Mouse (Mus musculus): ENCODE measurements at regions not wholly inside any gene's neighbourhood (a gene's known extent, or its start where the extent isn't known, plus 50 kb on each side); places are given as distances from the start of the nearest gene placed in this dataset.

DNA sequence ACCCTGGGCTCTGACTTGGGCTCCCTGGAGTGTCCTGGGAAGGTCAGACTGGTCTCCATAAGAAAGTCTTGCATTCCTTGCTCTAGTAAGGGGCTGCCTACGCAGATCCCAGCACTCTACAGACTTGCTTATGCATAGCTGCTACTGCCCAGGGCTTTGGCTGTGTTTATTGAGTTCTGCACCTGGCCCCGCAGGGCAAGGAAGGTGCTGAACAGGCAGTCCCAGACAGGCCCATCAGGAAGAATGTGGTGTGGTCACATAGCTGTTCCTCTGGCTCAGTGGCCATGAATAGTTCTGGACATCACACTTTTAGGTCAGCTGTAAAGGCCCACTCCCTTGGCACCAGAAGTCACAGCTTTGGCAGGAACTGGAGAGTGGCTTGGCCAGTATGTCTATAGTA lies 70.6 kb downstream of the Cryaa start:
- Histone ChIP-seq H3K4me1 (replicated peaks; ENCODE audit: control insufficient read depth, insufficient read depth, low read length) (no peaks in the 10 kb centered on the region), H3K4me2 (replicated peaks; ENCODE audit: low read depth, low read length) (no peak overlapping the region), H3K36me3 (ENCODE audit: control insufficient read depth, insufficient read depth, low read length) (no peaks in the 10 kb centered on the region), H3K27me3 (ENCODE audit: control insufficient read depth, insufficient read depth, low read length) (no peaks in the 10 kb centered on the region), H3K27ac (ENCODE audit: low read depth, low read length) (no peak overlapping the region), H3K9me3 (ENCODE audit: control insufficient read depth, low read length) (no peaks in the 10 kb centered on the region), H3K4me3 (ENCODE audit: low read depth, low read length) (no peak overlapping the region), H3K9ac (ENCODE audit: low read depth, low read length) (no peak overlapping the region)
- DNase-seq (ENCODE audit: low spot score) (no peak), ATAC-seq (ENCODE audit: low FRiP score) (no peak)
- WGBS, result 82% methylated on average over 2 of the region's 2 CpGs

DNA sequence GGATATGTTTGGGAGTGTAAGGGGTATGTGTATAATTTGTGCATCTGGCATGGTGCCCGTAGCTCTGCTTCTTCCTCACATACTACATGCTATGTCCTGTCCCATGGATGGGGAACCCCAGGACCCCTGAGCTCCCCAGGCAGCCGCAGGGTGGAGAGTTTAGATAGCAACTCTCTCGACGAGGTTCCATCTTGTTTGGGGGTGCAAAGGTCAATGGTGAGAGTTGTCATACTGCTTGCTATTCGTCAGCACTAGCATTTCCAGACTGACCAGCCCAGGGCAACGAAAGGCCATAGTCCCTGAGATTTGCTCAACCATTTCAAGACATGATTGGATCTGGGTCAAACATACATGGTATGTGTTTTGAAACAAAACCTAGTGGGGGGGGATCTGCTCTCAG lies 71.4 kb downstream of the Cryaa start:
- no peak overlapping the region for H3K4me2 ChIP-seq (replicated peaks; ENCODE audit: low read depth, low read length)
- no peak overlapping the region for H3K9ac ChIP-seq (ENCODE audit: low read depth, low read length)
- H3K36me3 ChIP-seq (ENCODE audit: control insufficient read depth, insufficient read depth, low read length), result no peaks in the 10 kb centered on the region
- no peak overlapping the region for H3K4me3 ChIP-seq (ENCODE audit: low read depth, low read length)
- DNase-seq (ENCODE audit: low spot score) (no peak), ATAC-seq (ENCODE audit: low FRiP score) (no peak)
- 77% methylated on average over 6 of the region's 6 CpGs for WGBS
- no peak overlapping the region for H3K27ac ChIP-seq (ENCODE audit: low read depth, low read length)
- no peaks in the 10 kb centered on the region for H3K9me3 ChIP-seq (ENCODE audit: control insufficient read depth, low read length)
- H3K27me3 ChIP-seq (ENCODE audit: control insufficient read depth, insufficient read depth, low read length), result no peaks in the 10 kb centered on the region
- H3K4me1 ChIP-seq (replicated peaks; ENCODE audit: control insufficient read depth, insufficient read depth, low read length), result no peaks in the 10 kb centered on the region

DNA sequence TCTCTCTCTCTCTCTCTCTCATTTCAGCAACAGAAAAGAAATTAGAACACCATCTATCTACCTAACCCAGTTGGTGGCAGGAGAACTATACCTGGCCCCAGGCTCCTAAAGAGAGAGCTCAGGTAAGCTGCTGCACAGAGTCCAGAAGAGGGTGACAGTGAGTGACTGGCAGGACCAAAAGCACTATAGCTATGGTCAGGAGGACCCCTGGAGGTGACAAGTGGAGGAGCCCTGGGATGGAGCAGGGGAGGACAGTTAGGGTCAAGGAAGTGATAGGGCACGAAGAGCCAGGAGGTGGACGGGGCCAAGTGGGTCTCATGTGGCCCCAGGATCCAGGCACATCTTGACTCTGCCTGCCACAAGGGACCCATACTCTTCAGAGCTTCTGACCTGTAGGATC lies 73.7 kb downstream of the Cryaa start:
- ATAC-seq (ENCODE audit: low FRiP score) (no peak), DNase-seq (ENCODE audit: low spot score) (no peak)
- Histone ChIP-seq H3K27me3 (ENCODE audit: control insufficient read depth, insufficient read depth, low read length) (no peaks in the 10 kb centered on the region), H3K4me1 (replicated peaks; ENCODE audit: control insufficient read depth, insufficient read depth, low read length) (no peaks in the 10 kb centered on the region), H3K36me3 (ENCODE audit: control insufficient read depth, insufficient read depth, low read length) (no peaks in the 10 kb centered on the region), H3K27ac (ENCODE audit: low read depth, low read length) (no peak overlapping the region), H3K9ac (ENCODE audit: low read depth, low read length) (no peak overlapping the region), H3K4me2 (replicated peaks; ENCODE audit: low read depth, low read length) (no peak overlapping the region), H3K9me3 (ENCODE audit: control insufficient read depth, low read length) (no peaks in the 10 kb centered on the region), H3K4me3 (ENCODE audit: low read depth, low read length) (no peak overlapping the region)
- WGBS, result 94% methylated on average over 2 of the region's 2 CpGs

DNA sequence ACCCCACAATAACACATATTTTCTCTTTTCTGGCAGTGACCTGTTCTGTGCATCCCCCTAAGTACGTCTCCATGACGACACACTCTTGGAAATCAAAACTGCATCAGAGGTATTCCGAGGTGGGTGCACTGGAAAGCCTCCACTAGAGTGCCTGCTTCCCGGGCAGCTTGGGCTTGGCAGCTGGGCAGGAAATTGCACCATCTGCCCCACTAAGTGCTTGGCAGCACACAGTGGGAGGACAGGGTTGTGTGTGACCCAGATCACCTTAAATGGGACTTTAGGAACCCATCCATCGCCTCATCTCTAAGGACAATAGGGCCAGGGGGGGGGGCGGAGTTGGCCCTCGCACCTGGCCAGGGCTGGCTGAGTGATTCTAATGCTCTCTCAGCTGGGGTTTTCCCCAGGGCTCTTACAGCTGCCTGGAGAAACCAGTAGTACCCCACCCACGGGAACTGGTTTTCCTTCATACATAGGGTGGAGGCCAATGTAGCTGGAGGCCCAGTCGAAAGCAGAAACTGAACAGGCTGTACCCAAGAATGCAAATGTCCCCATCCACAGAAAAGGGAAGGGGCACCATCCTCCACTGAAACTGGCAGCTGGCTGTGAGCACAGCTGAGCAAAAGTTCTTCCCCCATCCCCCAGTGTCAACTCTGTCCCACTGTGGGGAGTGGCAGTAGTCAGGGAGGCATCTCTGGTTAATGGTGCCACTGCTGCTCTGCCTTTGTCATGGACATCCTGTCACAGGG lies 75.7 kb downstream of the Cryaa start:
- no peak overlapping the region for H3K4me2 ChIP-seq (replicated peaks; ENCODE audit: low read depth, low read length)
- H3K27me3 ChIP-seq (ENCODE audit: control insufficient read depth, insufficient read depth, low read length), result no peaks in the 10 kb centered on the region
- 67% methylated on average over 9 of the region's 9 CpGs for WGBS
- no peaks in the 10 kb centered on the region for H3K36me3 ChIP-seq (ENCODE audit: control insufficient read depth, insufficient read depth, low read length)
- H3K4me1 ChIP-seq (replicated peaks; ENCODE audit: control insufficient read depth, insufficient read depth, low read length), result no peaks in the 10 kb centered on the region
- no peak overlapping the region for H3K4me3 ChIP-seq (ENCODE audit: low read depth, low read length)
- H3K9ac ChIP-seq (ENCODE audit: low read depth, low read length), result no peak overlapping the region
- H3K9me3 ChIP-seq (ENCODE audit: control insufficient read depth, low read length), result no peaks in the 10 kb centered on the region
- DNase-seq (ENCODE audit: low spot score), result no peak
- H3K27ac ChIP-seq (ENCODE audit: low read depth, low read length), result no peak overlapping the region
- ATAC-seq (ENCODE audit: low FRiP score), result no peak

DNA sequence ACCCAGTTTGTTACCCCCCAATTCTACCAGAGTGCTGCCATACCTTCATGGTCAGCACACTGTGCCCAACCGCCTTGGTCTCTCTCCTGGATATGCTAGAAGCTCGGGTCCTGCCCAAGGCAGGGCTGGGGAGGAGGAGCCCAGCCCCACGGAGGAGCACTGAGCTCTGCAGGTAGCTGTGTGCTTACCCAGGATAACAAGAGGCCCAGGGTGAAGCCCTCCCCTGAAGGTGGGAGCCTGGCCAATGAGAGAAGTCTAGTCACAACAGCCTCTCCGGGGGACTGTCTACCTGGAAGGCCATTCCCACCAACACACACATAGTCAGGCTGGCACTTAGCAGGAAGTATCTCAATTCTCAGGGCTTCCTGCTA lies 76.2 kb downstream of the Cryaa start:
- Histone ChIP-seq H3K9me3 (ENCODE audit: control insufficient read depth, low read length) (no peaks in the 10 kb centered on the region), H3K4me1 (replicated peaks; ENCODE audit: control insufficient read depth, insufficient read depth, low read length) (no peaks in the 10 kb centered on the region), H3K27me3 (ENCODE audit: control insufficient read depth, insufficient read depth, low read length) (no peaks in the 10 kb centered on the region), H3K36me3 (ENCODE audit: control insufficient read depth, insufficient read depth, low read length) (no peaks in the 10 kb centered on the region), H3K4me3 (ENCODE audit: low read depth, low read length) (no peak overlapping the region), H3K9ac (ENCODE audit: low read depth, low read length) (no peak overlapping the region), H3K27ac (ENCODE audit: low read depth, low read length) (no peak overlapping the region), H3K4me2 (replicated peaks; ENCODE audit: low read depth, low read length) (no peak overlapping the region)
- 51% methylated on average over 4 of the region's 4 CpGs for WGBS
- ATAC-seq (ENCODE audit: low FRiP score) (no peak), DNase-seq (ENCODE audit: low spot score) (no peak)

DNA sequence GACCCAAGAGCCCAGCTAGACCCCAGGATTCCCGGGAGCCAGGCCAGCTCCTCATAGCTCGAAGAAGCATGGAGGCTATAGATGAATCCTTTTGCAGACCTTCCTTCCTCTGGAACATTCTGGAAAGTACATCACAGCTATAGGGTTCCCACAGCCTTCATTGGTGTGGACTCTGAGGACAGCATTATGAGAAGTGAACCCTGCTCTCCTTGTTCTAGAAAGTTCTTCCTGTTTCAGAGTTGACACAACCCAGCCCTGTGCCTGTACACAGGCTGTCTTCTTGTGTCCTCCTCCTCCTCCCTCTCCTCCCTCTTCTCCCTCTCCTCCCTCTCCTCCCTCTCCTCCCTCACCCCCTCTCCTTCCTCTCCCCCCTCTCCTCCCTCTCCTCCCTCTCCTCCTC lies 82.9 kb downstream of the Cryaa start:
- 90% methylated on average over 2 of the region's 2 CpGs for WGBS
- no peak for ATAC-seq (ENCODE audit: low FRiP score)

DNA sequence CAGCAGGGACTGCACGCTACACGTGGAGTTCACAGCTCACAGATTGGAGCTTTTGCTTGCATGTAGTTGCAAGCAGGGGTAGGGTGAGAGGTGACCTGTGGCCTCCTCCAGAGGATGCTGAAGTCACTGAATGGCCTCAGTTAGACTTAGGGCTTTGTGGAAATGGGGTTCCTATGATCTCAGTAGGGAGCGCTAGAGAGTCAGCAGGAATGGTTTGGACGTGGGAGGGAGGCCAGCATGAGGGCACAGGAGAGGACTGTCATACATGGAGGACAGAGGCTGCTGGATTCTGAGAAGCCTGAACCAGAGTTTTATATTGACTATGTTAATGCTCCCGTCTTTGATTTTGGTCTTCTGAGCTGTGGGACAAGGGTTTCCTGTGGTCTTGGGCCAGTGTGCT lies 85.5 kb downstream of the Cryaa start:
- ATAC-seq (ENCODE audit: low FRiP score), result no peak

More for the DNA sequence above, 82.9 kb downstream of the Cryaa start:
- DNase-seq (ENCODE audit: low spot score), result no peak
- Histone ChIP-seq H3K27me3 (ENCODE audit: control insufficient read depth, insufficient read depth, low read length) (no peaks in the 10 kb centered on the region), H3K36me3 (ENCODE audit: control insufficient read depth, insufficient read depth, low read length) (no peaks in the 10 kb centered on the region), H3K4me1 (replicated peaks; ENCODE audit: control insufficient read depth, insufficient read depth, low read length) (no peaks in the 10 kb centered on the region), H3K27ac (ENCODE audit: low read depth, low read length) (no peak overlapping the region), H3K9ac (ENCODE audit: low read depth, low read length) (no peak overlapping the region), H3K4me2 (replicated peaks; ENCODE audit: low read depth, low read length) (no peak overlapping the region), H3K4me3 (ENCODE audit: low read depth, low read length) (no peak overlapping the region), H3K9me3 (ENCODE audit: control insufficient read depth, low read length) (no peaks in the 10 kb centered on the region)

DNA sequence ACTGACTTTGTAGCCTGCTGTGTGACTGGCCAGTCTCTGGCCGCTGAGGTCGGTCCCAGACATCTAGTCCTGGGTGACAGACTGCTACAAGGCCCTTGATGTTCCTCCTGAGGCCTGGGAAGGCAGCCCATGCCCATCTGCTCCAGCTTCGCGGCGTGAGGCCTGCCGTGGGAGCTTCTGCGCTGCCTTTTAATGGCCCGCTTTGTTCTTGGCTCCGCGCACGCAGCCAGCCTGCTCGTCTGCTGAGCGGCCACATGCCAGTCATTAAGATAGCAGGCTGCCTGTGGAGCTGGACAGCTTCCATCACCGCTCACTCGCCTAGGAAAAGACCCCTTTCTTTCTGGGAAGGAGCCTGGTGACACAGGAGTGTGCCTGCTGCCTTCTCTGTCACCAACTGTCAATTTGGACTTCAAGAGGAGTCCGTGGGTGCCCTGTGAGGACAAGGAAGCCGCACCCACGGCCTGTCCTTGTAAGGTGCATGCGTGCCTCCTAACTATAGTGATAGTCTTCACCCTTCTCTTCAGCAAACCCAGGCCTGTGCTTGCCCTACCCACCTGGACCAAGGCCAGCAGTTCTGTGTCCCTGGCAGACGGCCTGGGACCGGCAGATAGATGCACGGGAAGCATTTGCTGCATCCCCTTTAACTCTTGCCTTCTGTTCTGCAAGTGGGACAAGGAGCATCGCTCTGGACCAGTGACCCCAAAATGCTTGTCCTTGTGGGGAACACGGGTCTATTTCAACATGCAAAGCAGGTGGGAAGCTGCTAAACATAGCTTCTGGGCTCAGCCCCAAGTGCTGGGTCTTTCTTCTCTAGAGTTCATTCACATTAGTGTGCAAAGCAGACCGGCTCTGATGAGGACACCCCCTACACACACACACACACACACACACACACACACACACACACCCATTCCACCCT lies 88.6 kb downstream of the Sik1 start:
- Histone ChIP-seq H3K4me1 (replicated peaks; ENCODE audit: control insufficient read depth, insufficient read depth, low read length) (peaks cover 7% of the 10 kb centered on the region), H3K9ac (ENCODE audit: low read depth, low read length) (peak overlapping the region; percentile 40; the same call in 1 of the 2 replicates), H3K4me2 (replicated peaks; ENCODE audit: low read depth, low read length) (no peak overlapping the region), H3K4me3 (ENCODE audit: low read depth, low read length) (no peak overlapping the region), H3K9me3 (ENCODE audit: control insufficient read depth, low read length) (no peaks in the 10 kb centered on the region), H3K36me3 (ENCODE audit: control insufficient read depth, insufficient read depth, low read length) (no peaks in the 10 kb centered on the region), H3K27ac (ENCODE audit: low read depth, low read length) (peak overlapping the region; percentile 67), H3K27me3 (ENCODE audit: control insufficient read depth, insufficient read depth, low read length) (no peaks in the 10 kb centered on the region)
- 35% methylated on average over 25 of the region's 25 CpGs for whole genome bisulfite sequencing
- ATAC-seq (ENCODE audit: low FRiP score), result peak; percentile 79
- DNase-seq (ENCODE audit: low spot score), result peak; percentile 76

More for the DNA sequence above, 85.5 kb downstream of the Cryaa start:
- no peaks in the 10 kb centered on the region for H3K36me3 ChIP-seq (ENCODE audit: control insufficient read depth, insufficient read depth, low read length)
- DNase-seq (ENCODE audit: low spot score), result no peak
- H3K4me3 ChIP-seq (ENCODE audit: low read depth, low read length), result no peak overlapping the region
- no peak overlapping the region for H3K27ac ChIP-seq (ENCODE audit: low read depth, low read length)
- no peaks in the 10 kb centered on the region for H3K27me3 ChIP-seq (ENCODE audit: control insufficient read depth, insufficient read depth, low read length)
- no peak overlapping the region for H3K9ac ChIP-seq (ENCODE audit: low read depth, low read length)
- no peak overlapping the region for H3K4me2 ChIP-seq (replicated peaks; ENCODE audit: low read depth, low read length)
- H3K9me3 ChIP-seq (ENCODE audit: control insufficient read depth, low read length), result no peaks in the 10 kb centered on the region
- H3K4me1 ChIP-seq (replicated peaks; ENCODE audit: control insufficient read depth, insufficient read depth, low read length), result peaks cover 7% of the 10 kb centered on the region
- 59% methylated on average over 5 of the region's 5 CpGs for WGBS

Measured in hindbrain, embryonic 11.5 days (tissue).